Mouse (Mus musculus) CH12.LX (cell line): ENCODE data around the gene Pam.

ENCODE experiments used
- CTCF ChIP-seq, 2 experiments: IDR thresholded peaks in 1 of 2; conservative IDR thresholded peaks in 1 of 2; 2 replicates each; pipeline ENCODE4 v1.5.1; 2011 to 2012; ENCODE audit warnings: low read depth in 2 of 2, low read length in 2 of 2, improper control_type of control experiment in 1 of 2, inconsistent platforms in 1 of 2, mild to moderate bottlenecking in 1 of 2, moderate library complexity in 1 of 2
- ELF1 ChIP-seq: IDR thresholded peaks from 2 replicates; pipeline ENCODE4 v1.6.1; 2014; ENCODE audit warnings: low read depth, mild to moderate bottlenecking, inconsistent platforms, low read length, improper control_type of control experiment
- HCFC1 ChIP-seq: IDR thresholded peaks from 2 replicates; pipeline ENCODE4 v1.6.1; 2012; ENCODE audit warnings: low read depth, mild to moderate bottlenecking, inconsistent platforms, low read length, improper control_type of control experiment
- KAT2A ChIP-seq: IDR thresholded peaks from 2 replicates; pipeline ENCODE4 v1.6.1; 2012; ENCODE audit warnings: low read length, improper control_type of control experiment, inconsistent platforms; ENCODE audit not compliant: insufficient replicate concordance
- MAFK ChIP-seq: IDR thresholded peaks from 2 replicates; pipeline ENCODE4 v1.6.1; 2011; ENCODE audit warnings: low read length, improper control_type of control experiment; ENCODE audit not compliant: insufficient replicate concordance
- MEF2A ChIP-seq: IDR thresholded peaks from 2 replicates; pipeline ENCODE4 v1.6.1; 2014; ENCODE audit warnings: low read depth, mild to moderate bottlenecking, inconsistent platforms, low read length, improper control_type of control experiment, borderline replicate concordance
- POLR2A ChIP-seq: IDR thresholded peaks from 2 replicates; pipeline ENCODE4 v1.6.1; 2011; ENCODE audit warnings: low read depth, mild to moderate bottlenecking, improper control_type of control experiment, low read length
- TCF12 ChIP-seq: IDR thresholded peaks from 2 replicates; pipeline ENCODE4 v1.6.1; 2014; ENCODE audit warnings: low read depth, mild to moderate bottlenecking, inconsistent platforms, low read length, improper control_type of control experiment
- ZNF384 ChIP-seq: IDR thresholded peaks from 2 replicates; pipeline ENCODE4 v1.6.1; 2012; ENCODE audit warnings: low read depth, low read length, improper control_type of control experiment, inconsistent platforms

- TF ChIP-seq KAT2A: no peak
- no peak for TF ChIP-seq ELF1
- no peak for TF ChIP-seq CTCF (conservative IDR thresholded peaks at IDR 0.05 in 1 of 2, IDR thresholded peaks at IDR 0.05 in 1 of 2; ENCODE audit: low read depth in 2 of 2, low read length in 2 of 2)
- TF ChIP-seq MEF2A: no peak
- TF ChIP-seq HCFC1: no peak
- no peak for TF ChIP-seq POLR2A
- TF ChIP-seq TCF12: no peak
- TF ChIP-seq MAFK: no peak
- no peak for TF ChIP-seq ZNF384
Measured at GRCm38 (mm10) chr1:97851601-97852175, 243.8 kb downstream of the Pam start.
